Mouse (Mus musculus) splenic B cell, adult 2 months (primary cell): ENCODE data around the gene Sirt5.

Source experiments
- DNase-seq: peaks from one replicate; pipeline ENCODE4 v3.0.0-alpha.2; 2011; ENCODE audit warnings: low read depth, low spot score
- H3K27me3 ChIP-seq: 2 replicates; pipeline ENCODE4 v1.6.1; 2012; ENCODE audit warnings: mild to moderate bottlenecking, low read length, moderate library complexity, mixed read lengths; ENCODE audit not compliant: control insufficient read depth, poor library complexity, insufficient read depth, severe bottlenecking
- H3K36me3 ChIP-seq: 2 replicates; pipeline ENCODE4 v1.6.1; 2012; ENCODE audit warnings: mild to moderate bottlenecking, low read length, moderate library complexity, mixed read lengths; ENCODE audit not compliant: control insufficient read depth, poor library complexity, insufficient read depth, severe bottlenecking

Gene Sirt5

DNA sequence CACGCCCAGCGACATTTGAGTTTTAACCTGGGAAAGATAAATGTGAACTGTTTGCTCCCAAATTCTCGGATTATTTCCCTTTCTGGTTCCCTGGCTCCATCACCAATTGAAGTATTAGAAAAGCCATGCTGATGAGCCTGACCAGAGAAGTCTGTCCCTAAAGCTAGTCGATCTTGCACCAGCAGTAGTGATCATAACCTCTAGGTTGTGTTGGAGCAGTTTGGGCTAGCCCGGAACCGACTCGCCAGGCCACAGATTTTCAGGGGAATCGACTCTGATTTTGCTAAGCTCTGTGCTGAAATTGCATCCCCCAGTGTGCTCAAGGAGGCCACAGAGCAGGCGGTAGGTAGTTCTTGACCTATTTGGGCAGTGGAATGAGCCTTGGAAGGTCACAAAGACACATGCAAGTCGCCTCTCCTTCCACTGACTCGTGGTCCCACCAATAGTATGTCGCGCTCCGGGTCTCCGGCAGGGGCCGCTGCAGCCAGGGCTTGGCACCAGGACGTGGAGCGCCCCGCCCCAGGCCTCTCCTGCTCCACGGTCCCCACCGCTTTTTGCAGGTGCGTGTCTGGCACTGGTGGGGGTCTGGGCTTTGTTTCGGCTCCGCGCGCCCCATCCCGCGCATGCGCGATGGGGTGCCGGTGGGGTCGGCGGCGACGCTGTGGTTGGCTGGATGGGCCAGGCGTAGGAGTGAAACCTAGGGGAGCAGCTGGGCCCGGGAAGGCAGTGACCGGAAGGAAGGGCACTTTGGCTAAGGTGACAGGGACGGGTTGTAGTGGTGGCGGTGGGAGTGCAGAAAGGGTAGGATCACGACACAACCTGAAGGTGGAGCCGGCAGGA lies at the start of gene Sirt5:
TSS of gene Sirt5 (plus strand) at position 512 of the 840 bp plus-strand sequence.
- H3K36me3 ChIP-seq, result no peaks in the 10 kb centered on the region
- DNase-seq, result peak; percentile 87
- no peaks in the 10 kb centered on the region for H3K27me3 ChIP-seq

DNA sequence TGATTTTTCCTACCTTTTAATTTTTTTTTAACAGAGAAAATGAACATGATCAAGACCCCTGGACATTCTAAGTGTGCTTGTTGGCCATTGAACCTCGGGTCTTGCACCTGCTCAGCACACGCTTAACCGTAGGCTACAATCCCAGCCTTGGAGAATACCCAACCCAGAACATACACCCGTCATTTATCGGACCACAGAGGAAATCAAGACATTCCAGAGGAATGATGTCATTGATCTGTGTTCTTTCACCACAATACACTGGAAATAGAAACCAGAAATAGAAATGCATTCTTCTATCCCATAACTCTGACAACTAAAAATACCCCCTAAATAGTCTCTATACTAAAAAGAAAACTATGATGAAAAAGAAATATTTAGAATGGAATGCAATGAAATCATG lies 47.9 kb upstream of the Sirt5 start:
- Histone ChIP-seq H3K27me3 (no peaks in the 10 kb centered on the region), H3K36me3 (no peaks in the 10 kb centered on the region)
- no peak for DNase-seq

DNA sequence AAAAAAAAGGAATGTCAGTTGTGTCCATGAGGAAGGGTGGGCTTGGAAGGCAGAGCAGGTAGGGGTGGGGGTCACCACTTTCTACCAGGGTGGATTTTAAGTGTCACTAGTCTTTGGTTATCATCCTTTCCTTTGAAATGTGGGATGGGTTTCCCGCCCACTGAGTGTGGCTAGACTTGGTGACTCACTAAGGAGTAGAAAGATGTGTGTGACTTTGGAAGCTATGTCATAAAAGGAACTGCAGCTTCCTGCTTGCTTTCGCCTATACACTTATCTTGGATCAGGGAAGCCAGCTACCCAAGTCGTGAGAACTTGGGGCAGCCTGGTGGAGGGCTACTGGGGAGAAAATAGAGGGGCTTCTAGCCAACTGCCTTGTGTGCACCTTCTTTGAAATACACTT lies 45.9 kb upstream of the Sirt5 start:
- Histone ChIP-seq H3K36me3 (no peaks in the 10 kb centered on the region), H3K27me3 (no peaks in the 10 kb centered on the region)
- DNase-seq, result no peak

DNA sequence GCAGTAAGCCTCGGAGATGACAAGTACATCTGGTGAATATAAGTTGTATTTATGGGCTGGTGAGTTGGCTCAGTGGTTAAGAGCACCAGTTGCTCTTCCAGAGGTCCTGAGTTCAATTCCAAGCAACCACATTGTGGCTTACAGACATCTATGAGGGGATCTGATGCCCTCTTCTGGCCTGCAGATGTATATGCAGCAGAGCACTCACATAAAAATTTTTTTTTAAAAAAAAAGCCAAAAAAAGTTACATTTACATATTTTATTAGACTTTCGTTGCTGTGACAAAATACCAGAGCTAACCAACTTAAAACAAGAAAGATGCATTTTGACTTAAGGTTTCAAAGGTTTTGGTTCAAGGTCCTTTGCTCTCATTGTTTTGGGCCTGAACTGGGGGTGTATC lies 43.8 kb upstream of the Sirt5 start:
- DNase-seq, result peak; percentile 60
- no peaks in the 10 kb centered on the region for H3K36me3 ChIP-seq
- H3K27me3 ChIP-seq, result no peaks in the 10 kb centered on the region

DNA sequence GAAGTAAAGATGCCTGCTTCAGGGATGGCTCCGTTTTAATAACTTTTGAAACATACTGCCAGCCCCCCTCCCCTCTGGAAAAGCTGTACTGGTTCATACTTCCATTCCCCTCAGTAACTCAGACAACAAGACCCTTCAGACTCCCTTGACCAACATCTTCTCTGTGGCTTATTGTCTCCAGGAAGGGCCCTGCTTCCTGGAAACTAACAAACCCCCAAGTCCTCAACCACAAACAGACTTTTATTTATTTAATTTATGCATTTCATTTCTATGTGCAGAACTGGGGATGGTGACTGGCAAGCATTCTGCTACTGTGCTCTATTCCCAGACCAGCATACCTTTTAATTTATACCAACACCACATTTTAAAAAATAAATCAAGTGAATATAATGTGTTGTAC lies 39.9 kb upstream of the Sirt5 start:
- Histone ChIP-seq H3K27me3 (no peaks in the 10 kb centered on the region), H3K36me3 (no peaks in the 10 kb centered on the region)
- DNase-seq, result no peak

DNA sequence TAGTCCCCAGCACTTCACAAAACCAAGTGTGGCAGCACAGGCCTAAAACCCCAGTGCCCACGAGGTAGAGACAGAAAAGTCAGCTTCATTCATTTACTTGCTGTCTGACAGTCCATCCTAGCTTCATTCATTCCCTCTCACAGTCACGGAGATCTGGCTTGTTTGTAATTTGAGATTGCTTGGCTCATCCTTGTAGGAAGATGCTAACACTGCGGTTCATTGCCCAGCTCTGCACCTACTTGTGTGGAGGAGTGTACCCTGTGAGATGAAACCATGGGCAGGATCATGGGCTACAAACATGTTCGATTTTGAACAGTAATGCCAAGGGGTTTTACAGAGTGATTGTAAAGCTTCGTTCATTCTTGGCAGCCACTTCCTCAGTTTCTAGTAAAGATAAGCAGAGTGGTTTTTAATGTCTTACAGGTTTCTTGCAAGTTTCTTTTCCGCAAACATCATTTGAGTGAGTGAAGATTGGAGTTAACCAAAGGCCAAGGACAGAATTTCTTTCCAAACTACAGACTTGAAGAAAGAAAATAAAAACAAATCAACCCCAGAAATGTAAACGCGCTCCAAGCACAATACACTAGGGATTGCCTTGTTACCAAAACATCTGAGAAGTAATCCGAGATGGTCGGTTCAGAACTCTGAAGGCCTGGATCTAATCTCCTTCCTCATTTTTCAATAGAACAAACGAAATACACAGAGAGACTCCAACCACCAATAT lies 33.4 kb upstream of the Sirt5 start:
- no peaks in the 10 kb centered on the region for H3K27me3 ChIP-seq
- DNase-seq, result no peak
- H3K36me3 ChIP-seq, result no peaks in the 10 kb centered on the region

DNA sequence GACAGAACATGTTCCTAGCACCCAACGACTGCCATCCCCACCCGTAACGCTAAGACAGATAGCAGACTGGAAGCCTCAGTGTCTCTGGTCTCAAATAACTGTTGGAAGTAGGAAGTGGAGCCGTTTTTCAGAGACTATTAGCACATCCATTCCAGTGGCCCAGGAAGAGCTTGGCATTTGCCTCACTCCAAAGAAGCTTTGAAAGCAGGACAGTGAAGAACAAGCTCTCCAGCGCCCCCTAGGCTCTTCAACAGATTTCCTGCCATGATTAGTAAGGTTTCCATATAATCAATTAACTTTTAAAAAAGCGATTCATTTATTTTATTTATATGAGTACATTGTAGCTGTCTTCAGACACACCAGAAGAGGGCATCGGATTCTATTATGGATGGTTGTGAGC lies 32.7 kb upstream of the Sirt5 start:
- no peaks in the 10 kb centered on the region for H3K36me3 ChIP-seq
- no peaks in the 10 kb centered on the region for H3K27me3 ChIP-seq
- peak; percentile 52 for DNase-seq

DNA sequence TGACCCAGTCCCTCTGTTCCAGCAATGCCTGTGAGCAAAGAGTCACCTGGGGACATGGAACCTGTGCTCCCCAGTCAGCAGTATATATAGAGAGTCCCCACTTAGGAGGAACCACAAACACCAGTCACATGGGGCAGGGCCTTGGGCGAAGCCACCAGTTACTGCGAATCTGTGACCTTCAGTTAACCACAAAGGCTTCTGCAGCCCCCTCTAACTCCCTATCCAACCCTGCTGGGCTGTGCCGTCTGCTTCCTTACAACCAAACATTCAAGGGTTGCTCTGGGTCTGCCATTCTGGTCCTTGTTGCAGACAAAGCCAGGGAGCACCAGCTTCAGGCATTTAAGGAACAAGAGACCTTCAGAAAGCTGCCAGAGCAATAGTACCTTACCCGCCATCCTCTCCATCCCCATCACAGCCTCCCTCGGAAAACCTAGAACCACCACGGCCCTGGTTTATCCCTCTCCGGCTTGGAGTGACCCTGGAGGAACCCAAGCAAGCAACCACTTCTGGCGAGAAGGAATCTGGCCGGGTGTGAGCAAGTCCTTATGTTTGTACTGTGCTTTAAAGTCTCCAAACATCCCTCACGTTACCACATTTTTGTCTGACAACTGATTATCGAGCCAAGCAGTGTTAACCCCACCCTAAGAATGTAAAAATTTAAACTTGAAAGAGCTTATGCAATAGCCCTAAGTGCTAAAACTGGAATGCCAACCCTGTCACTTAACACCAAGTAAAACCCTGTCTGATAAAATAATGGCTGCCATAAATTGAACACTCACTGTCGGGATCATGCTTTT lies 28.7 kb upstream of the Sirt5 start:
- no peaks in the 10 kb centered on the region for H3K36me3 ChIP-seq
- no peak for DNase-seq
- H3K27me3 ChIP-seq, result no peaks in the 10 kb centered on the region

DNA sequence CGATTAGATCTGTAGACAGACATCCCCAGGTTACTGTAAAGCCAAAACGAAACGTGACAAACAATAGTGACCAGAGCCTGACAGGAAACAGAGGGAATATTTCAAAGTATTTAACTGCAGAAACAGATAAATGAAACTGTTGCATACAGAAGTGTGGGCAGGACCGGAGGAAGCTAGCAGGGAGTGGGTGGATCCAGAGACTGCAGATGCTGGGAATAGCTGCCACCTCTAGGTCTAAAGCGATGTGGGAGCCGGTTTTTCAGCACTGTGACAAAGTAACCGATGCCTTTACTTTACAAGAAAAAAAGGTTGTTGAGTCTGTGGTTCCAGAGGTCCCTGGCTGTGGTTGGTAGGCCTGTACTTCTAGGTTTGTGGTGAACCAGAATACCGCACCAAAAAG lies 27.3 kb upstream of the Sirt5 start:
- no peak for DNase-seq
- Histone ChIP-seq H3K36me3 (no peaks in the 10 kb centered on the region), H3K27me3 (no peaks in the 10 kb centered on the region)

DNA sequence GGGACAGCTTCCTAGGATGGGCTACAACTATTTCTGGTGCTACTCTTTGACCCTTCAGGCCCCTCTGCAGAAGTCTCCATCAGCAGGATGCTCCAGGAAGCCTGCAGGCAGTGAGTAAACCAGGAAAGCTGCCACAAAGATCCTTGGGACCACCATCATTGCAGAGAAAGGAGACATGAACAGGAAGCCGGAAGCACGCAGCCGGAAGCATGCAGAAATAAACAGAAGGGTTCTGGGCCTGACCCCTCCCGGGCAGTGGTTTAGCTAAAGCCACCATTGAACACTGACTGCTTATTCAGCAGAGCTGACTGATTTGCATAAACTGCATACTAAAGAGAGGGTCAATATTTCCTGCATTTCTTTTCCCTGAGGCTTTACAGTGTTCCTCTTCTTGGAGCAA lies 26.7 kb upstream of the Sirt5 start:
- Histone ChIP-seq H3K27me3 (no peaks in the 10 kb centered on the region), H3K36me3 (no peaks in the 10 kb centered on the region)
- no peak for DNase-seq

DNA sequence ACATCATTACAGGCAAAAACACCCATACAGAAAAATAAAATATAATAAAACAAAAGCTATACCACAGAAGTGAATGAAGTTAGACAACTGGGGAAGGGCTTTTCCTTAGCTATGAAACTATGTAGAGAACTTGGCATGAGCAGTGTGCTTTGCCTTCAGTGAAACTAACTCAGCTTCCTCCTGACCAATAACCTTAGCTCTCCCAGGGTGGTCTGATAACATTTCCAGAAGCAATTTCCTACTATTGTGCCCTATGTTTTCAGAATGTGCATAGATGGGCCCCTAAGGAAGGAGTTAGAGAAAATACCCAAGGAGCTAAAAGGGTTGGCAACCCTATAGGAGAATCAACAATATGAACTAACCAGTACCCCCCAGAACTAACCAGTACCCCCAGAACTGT lies 18.5 kb upstream of the Sirt5 start:
- Histone ChIP-seq H3K27me3 (no peaks in the 10 kb centered on the region), H3K36me3 (no peaks in the 10 kb centered on the region)
- DNase-seq, result no peak

DNA sequence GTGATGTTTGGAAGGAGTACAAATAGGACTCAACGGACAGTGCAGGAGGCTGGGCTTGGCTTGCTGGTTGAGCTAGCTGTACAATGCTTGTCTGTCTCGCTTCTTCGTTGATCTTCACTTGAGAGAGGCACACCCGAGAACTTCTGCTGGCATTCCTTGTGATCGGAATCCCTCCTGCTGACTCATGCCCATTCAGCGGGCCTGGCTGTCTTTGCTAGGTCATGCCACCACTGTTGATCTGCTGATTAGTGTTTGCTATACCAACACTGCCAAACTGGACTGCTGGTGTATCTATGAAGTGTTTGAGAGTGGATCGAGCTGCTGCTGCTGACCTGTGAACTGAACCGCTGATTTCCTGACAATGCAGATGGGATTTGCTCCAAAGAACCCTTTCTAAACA lies 15.9 kb upstream of the Sirt5 start:
- H3K27me3 ChIP-seq, result no peaks in the 10 kb centered on the region
- no peak for DNase-seq
- H3K36me3 ChIP-seq, result no peaks in the 10 kb centered on the region

DNA sequence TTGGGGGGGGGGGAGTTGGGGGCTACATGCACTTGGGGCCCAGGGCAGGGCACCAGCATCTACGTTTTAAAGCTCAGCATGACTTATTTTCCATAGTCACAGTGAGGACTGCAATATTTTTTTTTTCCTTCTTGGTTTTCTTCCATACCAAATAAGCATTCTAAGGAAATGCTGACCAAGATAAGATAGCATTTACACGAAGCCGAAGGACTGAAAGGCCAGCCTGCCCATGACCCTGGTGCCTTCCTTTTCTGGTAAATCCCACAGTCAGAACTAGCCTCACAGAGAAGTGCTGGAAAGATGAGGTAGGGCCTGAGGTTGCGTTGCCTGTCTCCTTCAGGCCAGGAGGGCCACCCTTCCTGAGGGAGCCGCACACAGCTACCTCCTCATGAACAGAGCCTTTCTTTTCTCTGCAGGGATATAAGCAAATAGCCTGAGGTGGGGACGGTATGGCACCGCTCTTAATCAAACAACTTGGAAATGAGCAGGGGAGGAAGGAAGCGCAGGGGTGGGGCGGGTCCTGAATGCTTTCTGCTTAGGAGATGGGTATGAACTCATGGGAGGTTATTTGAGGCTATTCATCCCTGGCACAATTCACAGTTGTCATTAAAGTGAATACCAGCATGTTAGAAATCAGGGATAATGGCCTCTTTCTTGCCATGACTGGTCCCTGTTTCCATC lies 14.7 kb upstream of the Sirt5 start:
- H3K36me3 ChIP-seq, result no peaks in the 10 kb centered on the region
- DNase-seq, result no peak
- H3K27me3 ChIP-seq, result no peaks in the 10 kb centered on the region

DNA sequence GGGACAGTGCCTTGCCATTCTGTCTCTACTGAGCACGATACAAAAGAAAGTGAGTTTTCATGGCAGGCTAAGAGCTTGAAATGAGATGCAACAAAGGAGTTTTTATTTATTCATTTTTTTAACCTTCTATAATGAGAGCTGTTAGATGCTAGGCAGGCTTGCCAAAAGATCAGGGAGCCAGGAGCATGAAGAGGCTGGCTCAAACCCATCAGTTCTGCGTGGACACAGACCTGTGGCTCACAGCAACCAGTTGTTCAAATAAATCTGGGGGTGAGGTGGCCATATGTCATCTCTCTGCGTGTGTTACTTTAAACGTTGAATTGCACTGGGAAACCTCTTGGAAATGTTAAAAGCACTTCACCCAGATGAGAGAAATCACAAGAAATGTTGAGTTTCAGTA lies 11.9 kb upstream of the Sirt5 start:
- no peaks in the 10 kb centered on the region for H3K36me3 ChIP-seq
- no peak for DNase-seq
- H3K27me3 ChIP-seq, result no peaks in the 10 kb centered on the region
